Comparison of ENCODE assay signal across 9 mouse cellular contexts in the genomic region with DNA sequence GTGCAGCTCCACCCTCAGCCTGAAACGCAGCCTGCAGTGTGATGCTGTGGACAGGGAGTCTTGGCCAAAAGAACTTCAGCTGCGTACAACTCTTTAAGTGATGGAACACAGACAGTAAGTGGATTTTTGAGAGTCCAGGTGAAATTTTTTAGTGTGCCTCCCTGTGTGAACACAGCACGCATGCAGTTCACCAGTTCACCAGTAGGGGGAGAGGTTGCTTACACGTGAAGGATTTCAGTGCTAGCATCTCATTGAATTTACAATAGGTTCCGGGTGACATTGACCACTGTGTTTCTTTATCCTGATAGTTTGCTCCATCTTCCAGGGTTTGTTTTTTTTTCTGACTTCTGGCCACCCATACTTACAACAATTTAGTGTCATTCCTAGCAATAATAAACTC. TPM values are rescaled to one million over a fixed set of nuclear protein-coding genes. Genes with fewer than 3 reads are reported as not detected.
DNase-seq lines count a peak whose midpoint lies in the region; ATAC-seq and TF ChIP-seq lines count a peak whose summit lies in the region.
"Had no signal": no experiment of that assay in that cellular context is flagged by ENCODE, and none has a peak within 500 bp of the region (broad histone marks: within the 10 kb centered on the region; RNA-seq: fewer than 3 reads in every experiment).

No protein-coding gene starts in this region.

- no peak overlapping the region for H3K4me3 ChIP-seq in intestine, postnatal 0 days (ENCODE audit: low read depth, low read length)
- no peak overlapping the region for H3K4me3 ChIP-seq in intestine, embryonic 16.5 days (ENCODE audit: low read length)
- H3K4me3 ChIP-seq: midbrain, embryonic 12.5 days had no signal

- H3K27ac ChIP-seq in intestine, postnatal 0 days (ENCODE audit: low read depth, low read length), result no peak overlapping the region
- no peak overlapping the region for H3K27ac ChIP-seq in intestine, embryonic 16.5 days (ENCODE audit: low read length)
- H3K27ac ChIP-seq: midbrain, embryonic 12.5 days had no signal

- no peaks in the 10 kb centered on the region for H3K9me3 ChIP-seq in intestine, postnatal 0 days (ENCODE audit: control insufficient read depth)
- no peaks in the 10 kb centered on the region for H3K9me3 ChIP-seq in intestine, embryonic 16.5 days (ENCODE audit: control insufficient read depth, low read length)
- H3K9me3 ChIP-seq: midbrain, embryonic 12.5 days had no signal

- no peaks in the 10 kb centered on the region for H3K27me3 ChIP-seq in intestine, postnatal 0 days (replicated peaks; ENCODE audit: control insufficient read depth, insufficient read depth, low read length)
- no peaks in the 10 kb centered on the region for H3K27me3 ChIP-seq in intestine, embryonic 16.5 days (replicated peaks; ENCODE audit: control insufficient read depth, insufficient read depth, low read length)
- H3K27me3 ChIP-seq: midbrain, embryonic 12.5 days had no signal

- intact Hi-C loops in heart, postnatal 14 days (cut with DNase I), result loop anchor here (5.0 kb wide), 2 partner anchors 50 to 70 kb away; partner anchors contain the start of gene Med23
- intact Hi-C loops in left cerebral cortex, postnatal 4 days (cut with DNase I), result no loop called here

- no peak for ATAC-seq in intestine, postnatal 0 days
- no peak for ATAC-seq in intestine, embryonic 16.5 days

- no peaks in the 10 kb centered on the region for H3K4me1 ChIP-seq in intestine, postnatal 0 days (replicated peaks; ENCODE audit: control insufficient read depth, insufficient read depth, low read length)
- H3K4me1 ChIP-seq in intestine, embryonic 16.5 days (ENCODE audit: control insufficient read depth, insufficient read depth, low read length), result no peaks in the 10 kb centered on the region
- H3K4me1 ChIP-seq: midbrain, embryonic 12.5 days had no signal

- TF ChIP-seq CTCF in intestine, postnatal 0 days (IDR thresholded peaks at IDR 0.05; ENCODE audit: low read depth), result peak; percentile 88

- H3K36me3 ChIP-seq in intestine, postnatal 0 days (ENCODE audit: control insufficient read depth, insufficient read depth), result peaks cover 14% of the 10 kb centered on the region; the same call in 1 of the 2 replicates
- no peaks in the 10 kb centered on the region for H3K36me3 ChIP-seq in intestine, embryonic 16.5 days (ENCODE audit: control insufficient read depth, insufficient read depth, low read length)

- H3K9ac ChIP-seq in intestine, postnatal 0 days (ENCODE audit: low read depth, low read length), result no peak overlapping the region
- no peak overlapping the region for H3K9ac ChIP-seq in intestine, embryonic 16.5 days (ENCODE audit: low read depth, low read length)
- H3K9ac ChIP-seq: midbrain, embryonic 12.5 days had no signal

- DNase-seq in R1 (ENCODE audit: low read depth, low spot score), result peak; percentile 86
- peak; percentile 41 to 76 for DNase-seq in cerebellum, postnatal 25 days
- peak; percentile 69 to 82 for DNase-seq in heart, postnatal 14 days
- DNase-seq in left cerebral cortex, postnatal 4 days, result peak; percentile 65
- peak; percentile 52 for DNase-seq in ovary, postnatal 14 days (ENCODE audit: low spot score)
- peak; percentile 19 to 28 for DNase-seq in thymus, adult 18-20 months

- WGBS in intestine, postnatal 0 days, result 57% methylated on average over 5 of the region's 5 CpGs
- WGBS in intestine, embryonic 16.5 days, result 55% methylated on average over 5 of the region's 5 CpGs

- H3K4me2 ChIP-seq in intestine, postnatal 0 days (replicated peaks; ENCODE audit: low read depth), result no peak overlapping the region
- H3K4me2 ChIP-seq in intestine, embryonic 16.5 days (ENCODE audit: low read depth, low read length), result no peak overlapping the region
- H3K4me2 ChIP-seq: midbrain, embryonic 12.5 days had no signal

RNA-seq across cellular contexts. Expression of gene Enpp3, which starts 45.4 kb away (rescaled TPM):
- 151 and 152 TPM in 2 replicates for polyA plus RNA-seq in intestine, postnatal 0 days (2015; fragmentation: Nextera tagmentation; extraction: Ambion mirVana)
- polyA plus RNA-seq in intestine, embryonic 16.5 days (2015; fragmentation: Nextera tagmentation; extraction: Ambion mirVana), result 25.1 and 38.5 TPM in 2 replicates
- total RNA-seq in heart, postnatal 14 days (2021), result 1 to 10 TPM; 5.6 to 9.0 TPM
- 1 to 10 TPM in 1 of 2 experiments, under 1 TPM in 1; 0.97 to 1.8 TPM for total RNA-seq in left cerebral cortex, postnatal 4 days (2021)

Comparison
In these comparisons a context has a peak if more than half of its experiments do, and no peak if none do; other contexts are left out.
1. DNase-seq: peak in every context shown above with its lines; median percentile 86 in R1; 76 in heart, postnatal 14 days; 65 in left cerebral cortex, postnatal 4 days; 58 in cerebellum, postnatal 25 days; 52 in ovary, postnatal 14 days; 24 in thymus, adult 18-20 months.